Mouse (Mus musculus) liver, embryonic 18 days (tissue): ENCODE data around the gene Sphk2. TPM values are rescaled to one million over a fixed set of nuclear protein-coding genes. Genes with fewer than 3 reads are reported as not detected.

ENCODE experiments used
- polyA plus RNA-seq: library from polyadenylated mRNA; depleted of rRNA; stranded (reverse); fragments of >200 nt; gene quantifications from 2 replicates; pipeline ENCODE4 v1.2.3, GENCODE M21; 2012; rRNA removed

Sphk2 gene
- 9.6 and 10.4 TPM in 2 replicates for polyA plus RNA-seq

GRCm38 (mm10) chr7:45717918-45718297 is at the start of gene Sphk2:
Gene Sphk2 (minus strand): TSS chr7:45718002.

DNA sequence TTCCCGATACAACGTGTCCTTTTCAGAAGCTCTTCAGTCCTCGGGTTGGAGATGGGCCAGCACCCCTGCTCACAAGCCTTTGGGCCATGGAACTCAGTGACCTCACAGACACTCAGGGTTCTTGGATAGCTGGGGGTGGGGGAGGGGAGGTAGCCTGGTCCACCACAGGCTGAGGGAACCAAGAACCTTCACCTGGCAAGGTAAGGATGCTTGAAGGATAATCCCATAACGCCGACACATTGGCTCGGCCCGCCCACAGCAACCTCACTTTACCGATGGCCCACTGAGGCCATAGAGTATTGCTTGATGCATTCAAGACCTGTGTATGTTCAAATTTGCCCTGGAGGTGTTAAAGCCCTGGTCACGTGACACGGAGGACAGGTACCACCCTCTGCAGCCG is 7.9 kb upstream of the Sphk2 start, which contains the start of gene Spaca4:
Gene Spaca4 (minus strand): TSS at position 101 of the 400 bp plus-strand sequence.

DNA sequence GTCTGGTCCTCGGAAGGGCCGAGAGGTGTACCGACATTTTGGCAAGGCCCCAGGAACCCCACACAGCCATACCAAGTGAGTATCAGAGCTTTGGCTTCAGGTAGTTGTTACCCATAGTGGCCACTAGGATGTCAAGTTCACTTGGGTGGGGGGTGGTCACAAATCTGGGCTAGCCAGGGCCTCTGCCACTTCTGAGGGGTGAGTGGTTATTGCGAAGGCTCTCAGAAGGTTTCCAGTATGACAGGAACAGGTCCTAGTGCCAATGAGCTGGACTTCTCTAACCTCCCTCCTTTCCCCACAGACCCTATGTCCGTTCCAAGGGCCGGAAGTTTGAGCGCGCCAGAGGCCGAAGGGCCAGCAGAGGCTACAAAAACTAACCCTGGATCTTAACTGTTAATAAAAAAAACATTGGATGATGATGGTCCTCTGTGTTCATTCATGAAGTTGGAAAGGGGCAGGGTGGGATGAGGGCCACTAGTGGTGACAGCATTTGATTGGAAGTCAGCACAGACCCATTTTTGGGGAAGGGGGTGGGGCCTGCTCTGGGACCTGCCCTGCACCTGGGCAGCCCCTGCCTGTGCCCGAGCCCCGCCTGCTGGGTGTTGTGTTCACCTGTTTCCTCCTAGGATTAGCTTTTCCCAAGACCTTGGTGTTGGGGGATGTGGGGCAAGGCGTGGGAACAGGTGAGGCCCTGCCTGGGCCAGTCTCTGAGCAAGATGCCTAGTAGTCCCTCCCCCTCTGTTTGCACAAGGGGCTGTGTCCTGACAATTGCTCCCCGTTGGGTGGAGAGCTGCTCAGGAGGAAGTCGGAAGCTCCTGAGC is 2.8 kb upstream of the Sphk2 start, which contains the start of gene Fam83e:
Gene Fam83e (plus strand): TSS at position 800 of the 821 bp plus-strand sequence.

GRCm38 (mm10) chr7:45715090-45715708 is 2.6 kb downstream of the Sphk2 start, which contains the start of gene Rpl18:
Gene Rpl18 (plus strand): TSS chr7:45715457.

GRCm38 (mm10) chr7:45704730-45705442 is 12.9 kb downstream of the Sphk2 start, which contains the start of gene Dbp:
Gene Dbp (plus strand): TSS chr7:45705088.

DNA sequence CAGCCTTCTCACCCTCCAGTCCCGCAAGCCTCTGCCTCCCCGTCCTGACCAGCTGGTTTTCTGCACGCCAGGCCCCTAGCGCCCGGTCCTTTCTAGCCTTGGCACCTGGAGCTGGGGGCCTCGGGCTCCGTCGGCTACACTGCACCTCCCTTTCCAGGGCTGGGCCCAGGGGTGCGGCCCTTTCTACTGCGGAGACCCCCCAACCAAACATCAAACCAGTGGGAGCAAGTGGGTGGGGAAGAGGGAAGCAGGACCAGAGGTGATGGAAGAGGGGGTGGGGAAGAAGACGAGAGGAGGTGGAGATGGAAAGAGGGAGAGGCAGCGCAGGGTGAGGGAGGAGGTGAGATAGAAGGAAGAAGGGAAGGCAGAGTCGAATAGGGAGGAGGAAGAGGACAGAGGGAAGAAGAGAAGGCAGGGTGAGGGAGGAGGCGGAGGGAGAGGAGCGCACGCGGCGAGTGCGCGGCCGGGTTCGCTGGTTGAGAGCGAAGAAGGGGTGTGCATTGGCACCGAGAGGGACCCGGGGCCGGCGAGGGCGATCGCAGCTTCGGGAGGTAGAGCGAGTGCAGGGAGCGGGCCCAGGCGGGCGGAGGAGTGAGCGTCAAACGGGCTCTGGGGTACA is 18.2 kb downstream of the Sphk2 start, which contains the start of gene Car11:
Gene Car11 (plus strand): TSS at position 321 of the 619 bp plus-strand sequence.

DNA sequence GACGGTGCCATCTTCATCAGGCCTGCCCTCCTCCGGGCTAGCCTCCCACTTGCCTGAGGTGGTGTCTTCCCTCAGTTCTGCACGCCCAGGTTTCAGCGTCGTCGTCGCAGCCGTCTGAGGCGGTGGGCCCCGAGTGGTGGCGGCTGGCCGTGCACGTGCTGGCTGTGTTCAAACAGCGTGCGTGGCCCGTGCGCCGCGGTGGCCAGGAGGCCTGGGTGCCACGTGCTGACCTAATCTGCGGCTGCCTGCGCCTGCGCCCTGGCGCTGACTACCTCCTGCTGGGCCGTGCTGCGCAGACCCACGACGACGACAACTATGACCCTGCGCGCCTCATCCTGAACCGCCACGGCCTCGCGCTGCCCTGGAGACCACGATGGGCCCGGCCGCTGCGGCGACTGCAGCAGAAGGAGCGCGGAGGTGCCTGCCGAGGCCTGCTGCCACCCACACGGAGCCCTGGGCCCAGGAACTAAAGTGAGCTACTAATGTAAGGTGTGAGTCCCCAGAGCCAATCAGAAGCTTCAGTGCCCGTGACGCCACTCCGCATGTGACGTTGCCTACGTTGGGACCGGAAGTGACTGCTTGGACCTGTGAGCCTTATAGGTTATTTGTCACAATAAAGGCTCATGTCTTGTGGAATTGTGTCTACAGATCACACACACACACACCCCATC is 23.7 kb downstream of the Sphk2 start, which contains the start of gene Sec1:
Gene Sec1 (minus strand): TSS at position 482 of the 671 bp plus-strand sequence.

GRCm38 (mm10) chr7:45683396-45684050 is 34.3 kb downstream of the Sphk2 start, which contains the start of gene Ntn5:
Gene Ntn5 (plus strand): TSS chr7:45684022.

GRCm38 (mm10) chr7:45666161-45666560 is 51.6 kb downstream of the Sphk2 start, which contains the start of gene Fut2:
Gene Fut2 (minus strand): TSS chr7:45666394.

Other genes starting within 250 kb of the Sphk2 start
- gene Tulp2, start 236.1 kb downstream of the Sphk2 start, polyA plus RNA-seq = 0.12 and 0.15 TPM in 2 replicates
- gene Gm45808, start 231.2 kb downstream of the Sphk2 start, polyA plus RNA-seq = 0.12 TPM in 1 of 2 replicates, not detected in the other
- 5.7 and 6.5 TPM in 2 replicates for gene Dhdh, start 229.2 kb downstream of the Sphk2 start, polyA plus RNA-seq
- 75.2 and 76.4 TPM in 2 replicates for gene Nucb1, start 207.6 kb downstream of the Sphk2 start, polyA plus RNA-seq
- 79.7 and 101 TPM in 2 replicates for gene Ppp1r15a, start 191.7 kb downstream of the Sphk2 start, polyA plus RNA-seq
- 1.2 and 1.7 TPM in 2 replicates for gene Plekha4, start 191.7 kb downstream of the Sphk2 start, polyA plus RNA-seq
- gene Hsd17b14, start 163.1 kb downstream of the Sphk2 start, polyA plus RNA-seq = 0.78 and 1.3 TPM in 2 replicates
- 41.1 and 45.0 TPM in 2 replicates for gene Bcat2, start 147.8 kb downstream of the Sphk2 start, polyA plus RNA-seq
- 3.1 and 3.5 TPM in 2 replicates for gene Fgf21, start 102.5 kb downstream of the Sphk2 start, polyA plus RNA-seq
- 0.17 and 0.24 TPM in 2 replicates for gene Fut1, start 100.7 kb downstream of the Sphk2 start, polyA plus RNA-seq
- 0.09 and 0.12 TPM in 2 replicates for gene Izumo1, start 96.2 kb downstream of the Sphk2 start, polyA plus RNA-seq
- 3.2 and 3.6 TPM in 2 replicates for gene Rasip1, start 90.5 kb downstream of the Sphk2 start, polyA plus RNA-seq
- gene Mamstr, start 78.0 kb downstream of the Sphk2 start, polyA plus RNA-seq = 0.50 TPM in 2 replicates
- gene Fut2, start 51.6 kb downstream of the Sphk2 start, polyA plus RNA-seq = 0.04 and 0.05 TPM in 2 replicates
- 0.01 and 0.04 TPM in 2 replicates for gene Ntn5, start 34.0 kb downstream of the Sphk2 start, polyA plus RNA-seq
- 0.01 and 0.02 TPM in 2 replicates for gene Sec1, start 23.6 kb downstream of the Sphk2 start, polyA plus RNA-seq
- gene Car11, start 18.2 kb downstream of the Sphk2 start, polyA plus RNA-seq = 0.48 and 0.74 TPM in 2 replicates
- 0.84 and 0.87 TPM in 2 replicates for gene Dbp, start 12.9 kb downstream of the Sphk2 start, polyA plus RNA-seq
- gene Rpl18, start 2.5 kb downstream of the Sphk2 start, polyA plus RNA-seq = 485 and 498 TPM in 2 replicates
- 0.14 and 0.16 TPM in 2 replicates for gene Fam83e, start 3.2 kb upstream of the Sphk2 start, polyA plus RNA-seq
- gene Spaca4, start 7.8 kb upstream of the Sphk2 start, polyA plus RNA-seq = not detected in 2 replicates
- gene Lmtk3, start 65.7 kb upstream of the Sphk2 start, polyA plus RNA-seq = 0.06 and 0.10 TPM in 2 replicates
- gene Sult2b1, start 66.7 kb upstream of the Sphk2 start, polyA plus RNA-seq = 0.13 and 0.35 TPM in 2 replicates
- gene Cyth2, start 96.6 kb upstream of the Sphk2 start, polyA plus RNA-seq = 15.6 and 16.9 TPM in 2 replicates
- 0.07 and 0.11 TPM in 2 replicates for gene Kcnj14, start 106.8 kb upstream of the Sphk2 start, polyA plus RNA-seq
- gene Grwd1, start 112.9 kb upstream of the Sphk2 start, polyA plus RNA-seq = 8.0 and 8.4 TPM in 2 replicates
- gene Kdelr1, start 154.8 kb upstream of the Sphk2 start, polyA plus RNA-seq = 101 and 102 TPM in 2 replicates
- gene Grin2d, start 160.4 kb upstream of the Sphk2 start, polyA plus RNA-seq = 0.10 and 0.12 TPM in 2 replicates
- 0.16 and 0.32 TPM in 2 replicates for gene Syngr4, start 178.7 kb upstream of the Sphk2 start, polyA plus RNA-seq
- gene Tmem143, start 178.9 kb upstream of the Sphk2 start, polyA plus RNA-seq = 11.3 and 12.3 TPM in 2 replicates
- gene Emp3, start 203.4 kb upstream of the Sphk2 start, polyA plus RNA-seq = 32.1 and 34.4 TPM in 2 replicates
- 1.1 and 1.6 TPM in 2 replicates for gene Ccdc114, start 206.1 kb upstream of the Sphk2 start, polyA plus RNA-seq